Mouse (Mus musculus) frontal cortex, postnatal 36 days (tissue): ENCODE results near the gene Pfkfb1.

Experiments used
- DNase-seq, 2 experiments: peaks; one replicate each; pipeline ENCODE4 v3.0.0; 2022; ENCODE audit warnings: low spot score in 2 of 2

Gene Pfkfb1

GRCm38 (mm10) chrX:150677505-150677904 is 89.5 kb downstream of the Pfkfb1 start:
- DNase-seq = no peak
